Mouse (Mus musculus): ENCODE results near the gene Agap1. TPM values are rescaled to one million over a fixed set of nuclear protein-coding genes. Genes with fewer than 3 reads are reported as not detected.
A peak's percentile ranks its signal among the peaks of the same experiment; 100 is the strongest.
"Not testable (repeated sequence)": the region's sequence is repeated elsewhere in the genome, so short reads cannot be mapped to it uniquely, and the experiment has no call there.

Agap1 gene
- polyA plus RNA-seq, 1 experiment from 2014 or later = 7.6 TPM

- Histone ChIP-seq H3K4me2 (ENCODE audit: low read depth, low read length) (no peak overlapping the region), H3K4me1 (replicated peaks; ENCODE audit: control insufficient read depth, insufficient read depth, low read length) (peaks cover 14% of the 10 kb centered on the region; the same call in 1 of the 2 replicates), H3K9me3 (ENCODE audit: control insufficient read depth, low read length) (no peaks in the 10 kb centered on the region), H3K27me3 (ENCODE audit: control insufficient read depth, insufficient read depth, low read depth, low read length) (no peaks in the 10 kb centered on the region), H3K36me3 (ENCODE audit: control insufficient read depth, insufficient read depth, low read length) (no peaks in the 10 kb centered on the region), H3K27ac (ENCODE audit: low read length) (no peak overlapping the region), H3K4me3 (ENCODE audit: low read length) (no peak overlapping the region), H3K9ac (ENCODE audit: low read length) (no peak overlapping the region)
- no peak for ATAC-seq (ENCODE audit: low read depth)
- 81% methylated on average over 6 of the region's 6 CpGs for WGBS
Measured at GRCm38 (mm10) chr1:89486891-89487290, 32.3 kb downstream of the Agap1 start.

DNA sequence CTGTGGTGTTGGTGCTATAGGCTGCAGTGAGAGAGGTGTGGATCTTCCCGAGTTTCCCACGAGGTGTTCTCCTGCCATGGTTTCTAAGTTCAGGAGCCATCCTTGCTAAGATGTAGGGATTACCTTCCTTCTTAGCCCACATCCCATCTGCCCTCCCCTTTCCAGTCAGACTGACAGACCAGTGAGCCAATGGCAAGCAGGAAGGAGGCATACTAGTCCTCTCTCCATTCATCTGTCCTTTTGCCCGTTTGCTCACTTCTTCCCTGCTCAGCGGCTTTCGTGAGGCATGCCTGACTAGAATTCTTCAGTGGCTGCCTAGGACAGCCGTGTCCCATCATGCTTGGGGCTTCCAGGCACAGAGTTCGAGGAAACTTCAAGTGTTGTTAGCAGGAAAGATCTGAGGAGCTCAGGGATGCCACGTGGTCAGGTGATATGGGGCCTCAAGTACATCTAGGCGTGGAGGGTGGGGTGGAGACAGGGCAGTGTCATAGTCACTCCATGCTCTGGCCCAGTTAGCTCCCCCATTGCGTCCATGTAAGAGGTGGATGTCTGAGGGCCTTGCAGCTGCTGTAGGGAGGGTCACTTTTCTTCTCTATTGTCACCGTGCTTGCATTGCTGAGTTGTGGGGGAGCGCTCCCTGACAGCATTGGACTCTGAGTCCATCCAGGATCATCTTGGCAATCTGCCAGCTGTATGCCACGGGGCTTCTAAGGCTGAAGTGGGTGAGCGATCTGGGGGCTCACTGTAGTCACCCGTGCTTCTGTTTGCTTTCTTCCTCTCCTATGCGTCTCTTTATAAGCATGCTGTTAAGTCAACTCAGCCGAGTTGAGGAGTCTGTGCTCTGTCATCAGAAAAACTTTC lies 34.7 kb downstream of the Agap1 start:
- Histone ChIP-seq H3K4me2 (ENCODE audit: low read depth, low read length) (no peak overlapping the region), H3K9ac (ENCODE audit: low read length) (0 out of 2 replicates have a peak overlapping the region, but pooled peaks have one; percentile 20), H3K36me3 (ENCODE audit: control insufficient read depth, insufficient read depth, low read length) (no peaks in the 10 kb centered on the region), H3K4me1 (replicated peaks; ENCODE audit: control insufficient read depth, insufficient read depth, low read length) (peaks cover 17% of the 10 kb centered on the region), H3K27ac (ENCODE audit: low read length) (no peak overlapping the region), H3K4me3 (ENCODE audit: low read length) (no peak overlapping the region), H3K27me3 (ENCODE audit: control insufficient read depth, insufficient read depth, low read depth, low read length) (no peaks in the 10 kb centered on the region), H3K9me3 (ENCODE audit: control insufficient read depth, low read length) (no peaks in the 10 kb centered on the region)
- 0 out of 2 replicates have a peak, but pooled peaks have one; percentile 23 for ATAC-seq (ENCODE audit: low read depth)
- 48% methylated on average over 17 of the region's 17 CpGs for WGBS

GRCm38 (mm10) chr1:89493177-89493576 lies 38.6 kb downstream of the Agap1 start:
- WGBS = 76% methylated on average over 5 of the region's 5 CpGs
- no peak for ATAC-seq (ENCODE audit: low read depth)
- Histone ChIP-seq H3K36me3 (ENCODE audit: control insufficient read depth, insufficient read depth, low read length) (no peaks in the 10 kb centered on the region), H3K27ac (ENCODE audit: low read length) (no peak overlapping the region), H3K27me3 (ENCODE audit: control insufficient read depth, insufficient read depth, low read depth, low read length) (no peaks in the 10 kb centered on the region), H3K4me3 (ENCODE audit: low read length) (no peak overlapping the region), H3K9me3 (ENCODE audit: control insufficient read depth, low read length) (no peaks in the 10 kb centered on the region), H3K4me1 (replicated peaks; ENCODE audit: control insufficient read depth, insufficient read depth, low read length) (peaks cover 24% of the 10 kb centered on the region), H3K4me2 (ENCODE audit: low read depth, low read length) (no peak overlapping the region), H3K9ac (ENCODE audit: low read length) (no peak overlapping the region)

DNA sequence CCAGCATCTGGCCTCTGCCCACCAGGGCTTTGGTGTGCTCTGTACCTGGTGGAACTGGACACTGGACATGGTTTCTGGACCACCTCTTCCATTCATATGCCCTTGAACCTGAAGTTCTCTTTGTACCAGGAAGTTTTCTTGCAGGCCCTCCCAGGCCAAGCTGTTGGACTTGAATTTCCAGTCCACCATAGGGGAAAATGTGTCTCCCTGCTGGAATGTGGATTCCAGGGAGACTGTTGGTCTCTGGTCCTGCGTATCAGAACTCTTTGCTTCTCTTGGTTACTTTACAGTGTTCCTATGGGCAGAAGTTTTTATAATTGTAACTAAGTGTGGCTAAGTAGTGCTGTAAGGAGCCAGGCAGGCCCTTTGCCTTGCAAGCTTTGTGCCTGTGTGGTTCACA lies 40.2 kb downstream of the Agap1 start:
- Histone ChIP-seq H3K4me1 (replicated peaks; ENCODE audit: control insufficient read depth, insufficient read depth, low read length) (peaks cover 27% of the 10 kb centered on the region), H3K36me3 (ENCODE audit: control insufficient read depth, insufficient read depth, low read length) (no peaks in the 10 kb centered on the region), H3K4me2 (ENCODE audit: low read depth, low read length) (no peak overlapping the region), H3K9me3 (ENCODE audit: control insufficient read depth, low read length) (no peaks in the 10 kb centered on the region), H3K27me3 (ENCODE audit: control insufficient read depth, insufficient read depth, low read depth, low read length) (no peaks in the 10 kb centered on the region), H3K4me3 (ENCODE audit: low read length) (no peak overlapping the region), H3K9ac (ENCODE audit: low read length) (no peak overlapping the region), H3K27ac (ENCODE audit: low read length) (peak overlapping the region; percentile 53)
- peak; percentile 51; the same call in 1 of the 2 replicates for ATAC-seq (ENCODE audit: low read depth)
- WGBS = 54% methylated on average over 1 of the region's 1 CpGs

DNA sequence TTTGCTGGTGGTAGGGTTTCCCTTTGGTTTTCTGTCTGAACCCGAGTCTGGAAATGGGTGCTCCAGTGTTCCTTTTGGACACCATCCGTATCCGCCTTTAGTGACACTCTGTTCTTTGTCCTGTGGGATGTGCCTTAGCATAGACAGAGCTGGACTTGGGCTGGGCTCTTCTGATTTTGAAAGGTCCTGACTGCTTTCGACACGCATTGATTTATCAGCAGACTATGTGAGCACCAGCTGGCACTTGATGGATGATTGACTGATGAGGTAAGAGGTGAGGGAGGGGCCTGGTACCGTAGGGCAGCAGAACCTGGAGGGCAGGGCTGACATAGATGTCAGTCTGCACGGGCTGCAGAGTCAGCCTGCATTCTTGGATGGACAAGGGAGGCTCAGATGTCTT lies 41.6 kb downstream of the Agap1 start:
- peaks cover 30% of the 10 kb centered on the region for H3K4me1 ChIP-seq (replicated peaks; ENCODE audit: control insufficient read depth, insufficient read depth, low read length)
- H3K4me3 ChIP-seq (ENCODE audit: low read length) = no peak overlapping the region
- WGBS = 57% methylated on average over 7 of the region's 7 CpGs
- no peaks in the 10 kb centered on the region for H3K27me3 ChIP-seq (ENCODE audit: control insufficient read depth, insufficient read depth, low read depth, low read length)
- H3K4me2 ChIP-seq (ENCODE audit: low read depth, low read length) = no peak overlapping the region
- H3K27ac ChIP-seq (ENCODE audit: low read length) = no peak overlapping the region
- no peak overlapping the region for H3K9ac ChIP-seq (ENCODE audit: low read length)
- ATAC-seq (ENCODE audit: low read depth) = no peak
- H3K36me3 ChIP-seq (ENCODE audit: control insufficient read depth, insufficient read depth, low read length) = no peaks in the 10 kb centered on the region
- no peaks in the 10 kb centered on the region for H3K9me3 ChIP-seq (ENCODE audit: control insufficient read depth, low read length)

DNA sequence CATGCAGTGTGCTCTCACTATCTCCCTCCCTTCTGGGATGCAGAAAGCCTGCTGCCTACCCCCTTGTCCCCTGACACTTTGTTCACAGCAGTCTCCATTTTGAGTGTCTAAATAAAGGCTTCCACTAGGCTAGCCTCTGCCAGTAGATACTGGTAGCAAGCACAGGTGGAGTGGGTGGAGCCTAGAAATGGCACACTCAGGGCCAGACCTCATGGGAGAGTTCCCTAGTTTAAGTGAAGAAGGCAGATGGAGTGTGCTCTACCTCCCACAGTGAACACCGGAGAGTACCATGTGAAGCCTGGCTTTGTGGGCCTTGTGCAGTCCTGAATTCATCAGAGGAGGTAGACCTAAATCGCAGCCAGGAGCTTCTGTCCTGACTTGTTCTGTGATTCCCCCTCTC lies 46.3 kb downstream of the Agap1 start:
- Histone ChIP-seq H3K36me3 (ENCODE audit: control insufficient read depth, insufficient read depth, low read length) (no peaks in the 10 kb centered on the region), H3K4me1 (replicated peaks; ENCODE audit: control insufficient read depth, insufficient read depth, low read length) (peaks cover 16% of the 10 kb centered on the region), H3K27ac (ENCODE audit: low read length) (no peak overlapping the region), H3K9me3 (ENCODE audit: control insufficient read depth, low read length) (no peaks in the 10 kb centered on the region), H3K4me3 (ENCODE audit: low read length) (no peak overlapping the region), H3K9ac (ENCODE audit: low read length) (no peak overlapping the region), H3K4me2 (ENCODE audit: low read depth, low read length) (no peak overlapping the region), H3K27me3 (ENCODE audit: control insufficient read depth, insufficient read depth, low read depth, low read length) (no peaks in the 10 kb centered on the region)
- ATAC-seq (ENCODE audit: low read depth) = no peak
- WGBS = 91% methylated on average over 2 of the region's 2 CpGs

GRCm38 (mm10) chr1:89501346-89501745 lies 46.7 kb downstream of the Agap1 start:
- ATAC-seq (ENCODE audit: low read depth) = no peak
- Histone ChIP-seq H3K9ac (ENCODE audit: low read length) (no peak overlapping the region), H3K27me3 (ENCODE audit: control insufficient read depth, insufficient read depth, low read depth, low read length) (no peaks in the 10 kb centered on the region), H3K4me2 (ENCODE audit: low read depth, low read length) (no peak overlapping the region), H3K36me3 (ENCODE audit: control insufficient read depth, insufficient read depth, low read length) (no peaks in the 10 kb centered on the region), H3K9me3 (ENCODE audit: control insufficient read depth, low read length) (no peaks in the 10 kb centered on the region), H3K27ac (ENCODE audit: low read length) (no peak overlapping the region), H3K4me3 (ENCODE audit: low read length) (no peak overlapping the region), H3K4me1 (replicated peaks; ENCODE audit: control insufficient read depth, insufficient read depth, low read length) (peaks cover 16% of the 10 kb centered on the region)
- 88% methylated on average over 4 of the region's 4 CpGs for WGBS

- not testable (repeated sequence) for H3K4me3 ChIP-seq (ENCODE audit: low read length); H3K4me2 ChIP-seq (ENCODE audit: low read depth, low read length); H3K27ac ChIP-seq (ENCODE audit: low read length); H3K9ac ChIP-seq (ENCODE audit: low read length); H3K9me3 ChIP-seq (ENCODE audit: control insufficient read depth, low read length); H3K36me3 ChIP-seq (ENCODE audit: control insufficient read depth, insufficient read depth, low read length); ATAC-seq (ENCODE audit: low read depth); H3K27me3 ChIP-seq (ENCODE audit: control insufficient read depth, insufficient read depth, low read depth, low read length)
- peaks cover 16% of the 10 kb centered on the region for H3K4me1 ChIP-seq (replicated peaks; ENCODE audit: control insufficient read depth, insufficient read depth, low read length)
Measured at GRCm38 (mm10) chr1:89501891-89502290, 47.3 kb downstream of the Agap1 start.

DNA sequence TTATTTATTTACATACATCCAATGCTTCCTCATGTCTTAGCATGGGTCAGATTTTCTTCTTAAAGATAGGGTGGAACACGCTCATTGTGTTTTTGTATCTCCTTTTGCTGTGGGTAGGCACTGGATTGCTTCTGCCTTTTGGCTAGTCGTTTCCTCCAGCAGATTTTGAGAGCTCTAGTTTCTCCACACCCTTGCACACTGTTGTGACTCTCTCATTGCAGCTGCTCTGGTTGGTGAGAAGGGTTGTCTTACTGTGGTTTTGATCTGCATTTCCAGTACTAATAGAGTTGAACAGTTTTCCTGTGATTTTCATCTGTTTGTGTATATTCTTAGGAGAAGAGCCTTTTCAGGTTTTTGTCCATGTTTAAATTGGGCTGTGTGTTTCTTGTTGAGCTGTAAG lies 54.6 kb downstream of the Agap1 start:
- Histone ChIP-seq H3K9ac (ENCODE audit: low read length) (no peak overlapping the region), H3K36me3 (ENCODE audit: control insufficient read depth, insufficient read depth, low read length) (no peaks in the 10 kb centered on the region), H3K4me3 (ENCODE audit: low read length) (no peak overlapping the region), H3K4me2 (ENCODE audit: low read depth, low read length) (no peak overlapping the region), H3K27ac (ENCODE audit: low read length) (no peak overlapping the region), H3K4me1 (replicated peaks; ENCODE audit: control insufficient read depth, insufficient read depth, low read length) (peaks cover 12% of the 10 kb centered on the region), H3K27me3 (ENCODE audit: control insufficient read depth, insufficient read depth, low read depth, low read length) (no peaks in the 10 kb centered on the region), H3K9me3 (ENCODE audit: control insufficient read depth, low read length) (no peaks in the 10 kb centered on the region)
- WGBS = 63% methylated on average over 2 of the region's 2 CpGs
- no peak for ATAC-seq (ENCODE audit: low read depth)

Data from lung, embryonic 16.5 days (tissue).